Mouse (Mus musculus) lung, postnatal 0 days (tissue): ENCODE measurements around the gene Gzmm. TPM values are rescaled to one million over a fixed set of nuclear protein-coding genes. Genes with fewer than 3 reads are reported as not detected.

Experiments used
- ATAC-seq: fragments of 200-750 bp; cut with Nextera tagmentation; 2 replicates; pipeline ENCODE4 v1.8.0; 2017; ENCODE audit warnings: moderate library complexity
- DNase-seq: peaks from one replicate; pipeline ENCODE4 v3.0.0-alpha.2; 2016; ENCODE audit warnings: low spot score
- H3K27ac ChIP-seq: fragments of 300-500 bp; sonication (generic); 2 replicates; pipeline ENCODE4 v1.5.1; 2014; ENCODE audit warnings: antibody characterized with exemption, mild to moderate bottlenecking, low read length, mixed read lengths
- H3K27me3 ChIP-seq: fragments of 300-500 bp; sonication (generic); replicated peaks from 2 replicates; pipeline ENCODE4 v1.6.1; 2014; ENCODE audit warnings: low read length, mixed read lengths; ENCODE audit not compliant: insufficient read depth
- H3K36me3 ChIP-seq: fragments of 300-500 bp; sonication (generic); 2 replicates; pipeline ENCODE4 v1.6.1; 2014; ENCODE audit warnings: low read length, mixed read lengths; ENCODE audit not compliant: insufficient read depth
- H3K4me1 ChIP-seq: fragments of 300-500 bp; sonication (generic); 2 replicates; pipeline ENCODE4 v1.6.1; 2014; ENCODE audit warnings: antibody characterized with exemption, low read depth, low read length, mixed read lengths; ENCODE audit not compliant: insufficient read depth
- H3K4me2 ChIP-seq: fragments of 300-500 bp; sonication (generic); replicated peaks from 2 replicates; pipeline ENCODE4 v1.6.1; 2014; ENCODE audit warnings: low read depth, mild to moderate bottlenecking, low read length, moderate library complexity, mixed read lengths
- H3K4me3 ChIP-seq: fragments of 300-500 bp; sonication (generic); 2 replicates; pipeline ENCODE4 v1.5.1; 2014; ENCODE audit warnings: low read depth, low read length
- H3K9ac ChIP-seq: fragments of 300-500 bp; sonication (generic); replicated peaks from 2 replicates; pipeline ENCODE4 v1.6.1; 2014; ENCODE audit warnings: low read depth, mild to moderate bottlenecking
- H3K9me3 ChIP-seq: fragments of 300-500 bp; sonication (generic); 2 replicates; pipeline ENCODE4 v1.6.1; 2016; ENCODE audit warnings: low read length, mixed read lengths
- CTCF ChIP-seq: IDR thresholded peaks from 2 replicates; pipeline ENCODE4 v1.5.1; 2016; ENCODE audit warnings: antibody characterized with exemption, mild to moderate bottlenecking
- EP300 ChIP-seq: IDR thresholded peaks from 2 replicates; pipeline ENCODE4 v1.6.1; 2016; ENCODE audit warnings: antibody characterized with exemption, mild to moderate bottlenecking, control low read depth
- WGBS: fragments of 180-500 bp; shearing (Covaris S2); extraction: QIAGEN DNeasy Blood & Tissue Kit; methylation state at CpG from one replicate; pipeline ENCODE4 v1.1.7; 2014; 5-methylcytosine and 5-hydroxymethylcytosine counted together
- polyA plus RNA-seq: library from polyadenylated mRNA; unstranded; fragments of >200 nt; fragmentation: Nextera tagmentation; extraction: Ambion mirVana; gene quantifications from 2 replicates; pipeline ENCODE4 v1.2.1, GENCODE M21; 2015

The Gzmm gene
- polyA plus RNA-seq, 1 experiment from 2014 or later, result 0.57 TPM

DNA sequence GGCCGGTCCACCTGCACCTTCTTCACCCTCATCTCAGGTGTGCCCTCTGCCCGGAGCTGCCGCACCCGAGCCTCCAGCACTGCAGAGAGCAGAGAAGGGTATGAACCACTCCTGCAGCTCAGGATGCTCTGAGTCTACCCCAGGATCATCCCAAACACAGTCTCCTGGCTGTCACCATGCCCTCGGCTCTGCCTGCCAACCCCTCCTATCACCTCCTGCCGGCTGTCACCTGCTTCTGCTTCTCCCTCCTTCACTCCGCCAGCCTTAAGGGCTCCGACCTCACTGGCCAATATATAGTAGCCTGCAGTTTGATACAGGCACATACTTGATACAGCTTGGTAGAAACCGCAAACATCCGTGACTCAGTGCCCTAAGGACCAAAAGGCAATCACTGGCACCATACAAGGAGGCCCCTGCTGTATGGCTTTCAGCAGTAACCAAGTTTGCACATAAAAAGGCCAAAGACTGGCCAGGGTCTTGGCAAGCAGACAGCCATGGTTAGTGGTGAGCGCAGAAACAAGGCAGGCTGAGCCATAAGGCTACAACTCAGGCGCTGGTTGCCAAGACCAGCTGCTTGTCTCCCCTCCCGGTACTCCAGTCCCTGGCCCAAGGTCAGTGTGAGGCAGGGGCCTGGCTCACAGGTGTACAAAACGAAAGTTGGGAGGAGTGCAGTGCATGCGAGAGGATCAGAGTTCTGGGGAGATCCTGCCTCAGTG, 55.0 kb downstream of the Gzmm start:
- H3K36me3 ChIP-seq, result peaks cover 34% of the 10 kb centered on the region; the same call in 1 of the 2 replicates
- TF ChIP-seq CTCF, result no peak
- no peak for TF ChIP-seq EP300
- no peak for DNase-seq
- H3K4me1 ChIP-seq, result no peaks in the 10 kb centered on the region; the same call in 1 of the 2 replicates
- no peak overlapping the region for H3K9ac ChIP-seq
- ATAC-seq, result no peak
- no peak overlapping the region for H3K4me3 ChIP-seq
- no peak overlapping the region for H3K4me2 ChIP-seq
- no peak overlapping the region for H3K27ac ChIP-seq
- no peaks in the 10 kb centered on the region for H3K27me3 ChIP-seq
- 92% methylated on average over 15 of the region's 15 CpGs for WGBS
- H3K9me3 ChIP-seq, result peaks cover 9% of the 10 kb centered on the region

Other genes with a start within 250 kb of the Gzmm start
- not detected in 2 replicates for gene Vmn2r83, start 220.3 kb upstream of the Gzmm start, polyA plus RNA-seq
- gene Plpp2, start 155.2 kb upstream of the Gzmm start, polyA plus RNA-seq, result 27.6 and 32.1 TPM in 2 replicates
- 20.5 and 21.5 TPM in 2 replicates for gene Mier2, start 133.8 kb upstream of the Gzmm start, polyA plus RNA-seq
- not detected in 2 replicates for gene Theg, start 101.7 kb upstream of the Gzmm start, polyA plus RNA-seq
- gene C2cd4c, start 75.0 kb upstream of the Gzmm start, polyA plus RNA-seq, result not detected in 2 replicates
- 1.1 and 1.3 TPM in 2 replicates for gene Shc2, start 51.1 kb upstream of the Gzmm start, polyA plus RNA-seq
- gene Odf3l2, start 43.3 kb upstream of the Gzmm start, polyA plus RNA-seq, result not detected in 2 replicates
- not detected in 2 replicates for gene Madcam1, start 24.5 kb upstream of the Gzmm start, polyA plus RNA-seq
- gene Tpgs1, start 19.7 kb upstream of the Gzmm start, polyA plus RNA-seq, result 64.6 and 71.2 TPM in 2 replicates
- 52.7 and 64.3 TPM in 2 replicates for gene Cdc34, start 6.8 kb upstream of the Gzmm start, polyA plus RNA-seq
- gene Bsg, start 15.5 kb downstream of the Gzmm start, polyA plus RNA-seq, result 1,234 and 1,299 TPM in 2 replicates
- 0.12 and 0.15 TPM in 2 replicates for gene Hcn2, start 27.6 kb downstream of the Gzmm start, polyA plus RNA-seq
- 17.4 and 22.4 TPM in 2 replicates for gene Polrmt, start 57.6 kb downstream of the Gzmm start, polyA plus RNA-seq
- 0.18 TPM in 1 of 2 replicates, not detected in the other for gene Fgf22, start 66.1 kb downstream of the Gzmm start, polyA plus RNA-seq
- gene Rnf126, start 77.9 kb downstream of the Gzmm start, polyA plus RNA-seq, result 40.5 and 45.9 TPM in 2 replicates
- 38.6 and 39.9 TPM in 2 replicates for gene Fstl3, start 88.3 kb downstream of the Gzmm start, polyA plus RNA-seq
- 0.11 and 0.31 TPM in 2 replicates for gene Prss57, start 101.9 kb downstream of the Gzmm start, polyA plus RNA-seq
- gene Palm, start 104.6 kb downstream of the Gzmm start, polyA plus RNA-seq, result 29.6 and 30.8 TPM in 2 replicates
- gene Misp, start 132.0 kb downstream of the Gzmm start, polyA plus RNA-seq, result 10.5 and 10.6 TPM in 2 replicates
- gene Ptbp1, start 165.4 kb downstream of the Gzmm start, polyA plus RNA-seq, result 107 and 109 TPM in 2 replicates
- gene Prtn3, start 185.5 kb downstream of the Gzmm start, polyA plus RNA-seq, result 2.2 and 2.4 TPM in 2 replicates
- gene Plppr3, start 185.6 kb downstream of the Gzmm start, polyA plus RNA-seq, result 3.9 and 4.8 TPM in 2 replicates
- 0.92 TPM in 1 of 2 replicates, not detected in the other for gene Elane, start 197.2 kb downstream of the Gzmm start, polyA plus RNA-seq
- gene Cfd, start 201.8 kb downstream of the Gzmm start, polyA plus RNA-seq, result not detected in 2 replicates
- gene Med16, start 219.9 kb downstream of the Gzmm start, polyA plus RNA-seq, result 32.0 and 32.8 TPM in 2 replicates
- gene Gm26602, start 221.8 kb downstream of the Gzmm start, polyA plus RNA-seq, result not detected in 2 replicates
- gene Kiss1r, start 228.0 kb downstream of the Gzmm start, polyA plus RNA-seq, result 1.6 and 1.7 TPM in 2 replicates
- 123 and 129 TPM in 2 replicates for gene R3hdm4, start 232.2 kb downstream of the Gzmm start, polyA plus RNA-seq
- 4.8 and 7.1 TPM in 2 replicates for gene Arid3a, start 238.0 kb downstream of the Gzmm start, polyA plus RNA-seq